Mouse (Mus musculus): ENCODE results near the gene Pphln1.
A peak's percentile ranks its signal among the peaks of the same experiment; 100 is the strongest.

The Pphln1 gene

DNA sequence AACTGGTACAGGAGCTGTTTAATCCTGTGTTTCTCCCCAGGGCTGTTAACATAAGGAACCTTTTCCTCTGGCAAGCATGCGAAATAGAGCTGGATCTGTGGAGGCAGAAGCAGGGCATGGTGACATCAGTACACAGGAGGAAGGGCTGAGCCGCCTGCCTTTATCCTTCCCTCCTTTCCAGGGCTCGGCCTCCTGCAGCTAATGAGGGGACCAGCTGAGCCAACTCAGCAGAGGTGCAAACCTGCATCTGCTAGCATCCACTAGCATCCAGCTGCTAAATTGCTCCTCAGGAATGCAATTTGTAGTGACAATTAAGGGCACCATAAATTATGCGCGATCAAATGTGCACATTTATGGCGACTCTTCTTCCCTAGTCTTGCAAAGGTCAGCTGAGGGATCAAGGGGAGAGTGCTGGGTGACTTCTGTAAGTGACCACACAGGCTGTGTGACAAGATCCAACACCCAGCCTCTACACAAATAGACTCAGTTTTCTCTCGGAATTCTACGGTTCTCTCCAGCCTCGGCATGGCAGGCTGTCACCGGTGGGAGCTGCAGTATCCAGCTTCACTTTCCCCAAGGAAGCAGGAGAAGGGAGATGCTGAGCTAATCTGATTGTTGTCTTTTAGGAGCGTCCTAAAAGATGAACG, 112.7 kb downstream of the Pphln1 start:
- no peak for DNase-seq

DNA sequence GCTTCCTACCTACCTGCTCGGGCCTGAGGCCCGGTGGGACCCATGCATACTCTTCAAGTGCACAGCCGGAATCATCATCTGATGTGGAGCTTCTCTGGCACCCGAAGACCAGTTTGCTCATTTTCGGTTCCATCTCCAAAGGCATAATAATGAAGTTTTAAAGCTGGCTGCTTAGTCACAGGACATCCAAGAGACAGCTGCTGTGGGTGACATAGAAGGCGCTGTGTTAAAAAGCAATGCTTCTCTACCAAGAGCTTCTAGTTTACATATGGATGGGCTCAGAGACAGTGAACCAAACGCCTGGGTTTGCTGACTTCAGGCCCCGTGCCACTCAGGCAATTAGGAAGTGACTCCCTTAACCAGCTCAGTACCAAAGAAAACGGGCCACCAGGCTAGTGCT, 114.3 kb downstream of the Pphln1 start:
- DNase-seq, result no peak

DNA sequence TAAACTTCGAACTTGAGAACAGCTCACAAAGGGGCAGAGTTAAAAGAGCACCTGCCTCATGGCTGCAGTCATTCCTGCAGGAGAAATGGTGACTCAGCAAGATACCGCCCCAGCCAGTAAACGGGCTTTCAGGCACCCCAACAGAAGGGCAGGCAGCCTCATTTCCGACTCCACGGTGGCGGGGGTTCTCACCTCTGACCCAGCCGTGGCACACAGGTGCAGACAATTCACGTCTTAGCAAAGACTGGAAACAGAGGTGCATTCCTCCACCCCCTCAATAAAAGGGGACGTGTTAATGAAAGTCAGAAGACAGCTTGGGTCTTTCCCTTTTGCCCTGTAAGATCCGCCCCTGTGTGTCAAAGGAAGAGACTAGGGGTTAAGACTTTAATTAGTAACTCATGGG, 115.8 kb downstream of the Pphln1 start:
- DNase-seq, result peak; percentile 61 to 77

DNA sequence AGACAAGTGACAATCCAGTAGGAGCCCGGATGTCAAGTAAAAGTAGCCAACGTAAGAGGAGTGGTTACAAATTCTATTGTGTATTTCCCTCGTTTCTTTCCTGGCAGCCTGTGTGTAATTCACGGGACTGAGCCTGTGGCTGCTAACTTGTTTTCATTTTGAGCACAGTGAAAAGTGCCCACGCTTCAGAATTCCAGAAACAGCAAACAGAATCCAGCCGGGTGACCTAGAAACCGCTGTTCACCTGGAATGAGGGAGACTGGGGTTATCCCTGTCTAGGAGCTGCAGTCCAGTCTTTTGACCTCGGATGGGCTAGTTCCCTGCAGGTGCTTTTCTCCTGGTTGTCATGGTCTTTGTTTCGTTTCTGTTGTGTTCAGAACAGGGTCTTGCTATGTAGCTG, 117.2 kb downstream of the Pphln1 start:
- DNase-seq, result peak; percentile 25 to 52

DNA sequence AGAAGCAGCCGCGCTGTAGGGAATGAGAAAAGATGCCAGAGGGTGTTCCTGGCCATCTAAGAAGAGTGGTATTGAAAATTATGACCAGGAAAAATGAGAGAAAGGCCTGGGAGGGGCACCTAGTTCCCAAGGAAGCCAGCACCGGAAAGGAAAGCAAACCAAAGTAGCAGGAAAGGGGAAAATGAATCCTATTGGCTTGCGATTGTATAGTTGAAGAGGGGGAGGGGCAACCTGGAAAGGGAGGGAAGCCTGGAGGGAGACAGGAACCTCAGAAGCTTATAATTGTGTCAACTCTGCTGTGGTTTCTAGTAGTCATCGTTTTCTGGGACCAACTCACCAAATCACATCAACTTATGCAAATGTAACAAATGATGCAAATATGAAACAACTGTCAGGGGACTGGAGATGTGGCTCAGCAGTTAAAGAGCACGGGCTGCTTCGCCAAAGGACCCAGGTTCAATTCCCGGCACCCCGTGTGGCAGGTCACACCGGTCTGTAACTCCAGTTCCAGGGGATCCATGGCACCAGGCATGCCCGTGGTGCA, 118.9 kb downstream of the Pphln1 start:
- DNase-seq, result no peak

DNA sequence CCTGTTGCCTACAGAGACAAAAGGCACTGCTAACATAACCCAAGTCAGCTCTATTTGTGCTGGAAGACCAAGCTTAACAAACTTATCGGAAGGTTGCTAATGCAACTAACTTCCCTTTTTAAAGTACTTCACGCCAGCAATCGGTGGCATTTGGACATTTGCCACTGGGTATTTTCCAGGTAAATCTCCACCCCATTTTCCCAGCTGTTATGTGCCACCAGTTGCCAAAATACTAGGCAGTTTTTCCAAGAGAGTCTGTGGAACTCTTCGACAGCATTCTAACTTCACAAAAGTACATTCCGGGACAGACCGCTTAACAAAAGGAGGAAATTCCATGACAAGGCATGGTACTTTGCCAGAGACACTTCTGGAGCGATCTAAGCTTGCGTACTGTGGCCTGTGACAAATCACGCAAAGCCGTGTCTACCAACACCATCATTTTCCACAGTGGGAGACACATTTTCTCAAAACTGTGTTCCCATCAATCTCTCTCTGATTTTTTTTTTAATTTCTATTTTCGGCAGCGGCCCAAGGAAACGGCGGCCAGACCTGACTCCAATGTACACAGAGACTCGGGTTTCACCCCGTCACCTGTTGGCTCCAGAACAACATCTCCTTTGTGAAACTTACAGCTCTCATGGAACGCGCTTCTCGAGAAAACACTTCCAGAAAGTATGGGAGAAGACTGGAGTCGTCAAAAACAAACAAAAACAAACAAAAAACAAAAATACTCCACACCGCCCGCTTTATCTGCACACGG, 120.2 kb downstream of the Pphln1 start:
- DNase-seq, result peak; percentile 39 to 65

DNA sequence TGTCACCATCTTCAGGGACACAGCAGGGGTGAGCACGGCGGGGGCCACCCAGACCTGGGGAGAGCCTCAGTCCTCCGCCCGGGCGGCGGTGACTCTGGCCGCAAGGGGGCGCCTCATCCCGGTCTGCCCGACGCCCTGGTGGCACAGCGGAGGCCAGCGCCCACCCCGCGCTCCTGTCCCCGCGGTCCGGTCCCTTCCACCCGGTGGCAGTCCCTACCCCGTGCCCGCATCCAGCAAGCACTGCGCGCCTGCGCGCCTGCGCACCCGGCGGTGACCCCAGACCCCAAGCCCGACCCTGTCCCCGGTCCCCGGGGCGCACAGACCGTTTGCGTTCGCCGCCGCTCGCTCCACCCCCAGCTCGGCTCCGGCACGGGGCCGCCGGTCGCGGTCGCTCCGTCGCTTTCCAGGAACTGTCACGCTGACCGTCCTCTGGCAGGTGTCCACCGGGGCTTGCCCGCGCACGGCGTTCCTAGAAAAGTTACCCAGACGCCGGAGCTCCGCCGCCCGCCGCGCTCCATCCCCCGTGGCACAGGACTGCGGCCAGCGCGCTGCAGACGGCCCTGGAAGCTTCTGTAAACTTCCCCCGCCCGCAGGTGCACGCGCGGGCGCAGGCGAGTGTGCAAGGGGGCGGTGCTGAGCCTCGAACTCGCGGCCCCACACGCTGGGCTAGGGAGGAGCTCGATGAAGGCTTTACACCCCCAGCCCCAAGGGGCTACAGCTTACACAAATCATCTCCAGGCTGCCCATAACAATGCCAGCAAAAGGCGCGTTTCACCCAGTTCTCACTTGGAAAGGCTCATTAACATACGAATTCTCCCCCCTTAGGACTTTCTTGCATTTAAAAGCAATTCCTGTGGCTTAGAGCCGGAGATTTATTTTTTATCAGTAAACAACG, 121.0 kb downstream of the Pphln1 start:
- peak; percentile 70 to 78 for DNase-seq

DNA sequence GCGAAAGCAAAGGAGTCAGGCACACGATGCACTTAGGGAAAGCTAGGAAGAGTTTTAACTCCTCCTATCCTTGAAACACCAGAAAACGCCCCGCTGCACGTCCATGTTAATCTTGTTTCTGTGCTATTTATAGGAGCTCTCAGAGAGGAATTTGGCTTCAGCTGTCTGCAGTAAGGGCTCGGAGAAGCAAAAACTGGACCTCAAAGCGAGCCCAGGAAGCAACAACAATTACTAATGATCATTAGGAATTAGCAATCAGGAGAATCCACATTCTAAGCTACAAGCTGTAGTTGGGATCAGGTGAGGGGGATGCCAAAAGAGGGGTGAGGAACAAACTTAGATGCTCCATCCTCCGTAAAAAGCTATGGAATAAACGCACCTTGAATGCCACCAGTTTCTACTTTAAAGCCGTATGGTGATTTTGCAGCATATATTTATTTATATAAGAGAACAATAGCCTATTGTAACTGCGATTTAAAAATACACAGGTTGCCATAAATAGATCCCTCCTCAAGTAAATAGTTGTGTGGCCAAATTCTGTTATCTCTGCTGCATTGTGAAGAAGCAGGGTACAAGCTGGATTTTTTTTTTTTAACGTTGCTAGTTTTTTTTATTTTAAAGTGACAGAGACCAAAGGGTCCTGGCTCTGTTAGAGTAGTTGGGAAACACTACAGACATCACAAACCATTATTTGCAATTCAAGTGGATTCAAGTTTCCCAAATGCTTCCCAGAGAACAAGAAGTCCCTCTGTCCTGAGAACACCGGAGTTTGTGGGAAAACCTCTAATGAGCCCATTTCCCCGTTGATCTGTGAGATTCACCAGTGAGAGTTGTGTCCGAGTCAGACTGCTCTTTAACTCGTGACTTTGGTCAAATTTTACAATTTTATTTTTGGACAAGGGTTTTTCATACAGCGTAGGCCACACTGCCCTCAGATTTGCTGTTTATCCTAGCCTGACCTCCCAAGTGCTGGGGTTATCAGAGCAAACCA, 122.0 kb downstream of the Pphln1 start:
- no peak for DNase-seq

DNA sequence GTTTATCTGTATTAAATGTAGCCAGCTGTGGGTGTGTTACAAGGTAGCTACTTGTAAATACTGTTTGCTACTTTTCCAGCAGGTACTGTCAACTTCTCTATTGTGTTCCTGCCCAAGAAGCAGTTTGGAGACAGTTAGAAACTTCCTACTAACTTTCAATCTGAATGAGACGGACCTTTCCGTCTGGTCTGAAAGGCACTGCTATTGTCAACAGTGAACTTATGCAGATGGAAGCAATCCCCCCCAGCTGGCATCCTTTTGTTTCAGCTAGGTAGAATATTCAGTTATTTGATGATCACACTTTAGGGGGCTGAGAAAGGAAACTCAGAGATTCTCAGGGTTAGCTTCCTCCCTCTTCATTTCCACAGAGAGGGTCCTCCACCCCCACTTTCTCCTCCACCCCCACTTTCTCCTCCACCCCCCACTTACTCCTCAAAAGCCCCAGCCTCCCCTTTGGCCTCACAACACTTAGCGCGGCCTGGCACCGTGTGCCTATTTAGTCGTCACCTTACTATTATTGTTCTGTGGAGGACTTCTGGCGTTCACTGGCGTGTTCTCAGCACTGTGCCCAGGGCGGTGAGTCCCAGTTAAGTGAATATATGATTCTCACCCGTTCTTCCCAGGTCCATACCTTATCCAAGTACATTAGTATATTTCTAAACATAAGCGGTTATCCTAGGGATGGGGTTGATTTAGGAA, 123.1 kb downstream of the Pphln1 start:
- no peak for DNase-seq

DNA sequence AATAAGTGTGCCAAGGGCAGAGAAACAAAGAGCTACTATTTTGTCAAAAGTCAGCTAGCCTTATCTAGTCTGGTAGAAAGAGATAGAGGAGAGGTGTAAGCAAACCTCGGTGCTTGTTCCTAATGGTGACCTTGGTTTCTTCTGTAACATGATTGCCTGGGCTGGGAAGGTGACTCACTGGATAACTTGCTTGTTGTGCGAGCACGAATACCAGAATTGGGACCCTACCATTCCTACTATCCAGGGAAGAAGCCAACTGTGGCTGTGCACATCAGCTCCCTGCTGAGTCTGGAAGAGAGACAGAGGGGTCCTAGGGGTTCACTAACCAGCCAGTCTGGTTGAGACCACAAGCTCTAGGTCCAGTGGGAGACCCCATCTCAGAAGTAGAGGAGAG, 123.6 kb downstream of the Pphln1 start:
- DNase-seq, result no peak

DNA sequence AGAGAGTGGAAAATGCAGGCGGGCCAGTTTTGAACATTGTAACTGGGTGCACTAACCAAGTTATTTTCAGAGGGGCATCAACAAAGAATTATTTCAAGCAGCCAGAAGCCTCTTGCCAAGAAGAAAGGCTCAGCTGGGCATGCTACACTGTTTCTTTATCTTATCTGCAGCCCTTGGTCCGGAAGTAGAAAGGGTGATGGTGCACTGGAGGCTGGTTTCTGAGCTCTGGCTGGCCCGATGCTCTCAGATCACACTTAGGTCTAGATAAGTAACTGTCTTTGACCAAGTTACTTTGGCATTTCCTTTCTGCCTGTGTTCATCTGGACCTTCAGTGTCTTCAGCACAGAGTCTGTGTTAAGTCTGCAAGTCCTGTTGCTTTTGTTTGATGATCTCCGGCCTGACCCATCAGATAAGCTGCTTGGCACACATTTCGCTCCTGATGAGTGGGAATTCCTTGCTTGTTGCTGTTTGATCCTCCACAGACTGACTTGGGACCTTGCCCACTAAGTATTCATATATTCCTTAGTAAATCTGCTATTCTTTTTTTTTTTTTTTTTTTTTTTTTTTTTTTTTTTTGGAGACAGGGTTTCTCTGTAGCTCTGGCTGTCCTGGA, 127.3 kb downstream of the Pphln1 start:
- DNase-seq, result no peak

DNA sequence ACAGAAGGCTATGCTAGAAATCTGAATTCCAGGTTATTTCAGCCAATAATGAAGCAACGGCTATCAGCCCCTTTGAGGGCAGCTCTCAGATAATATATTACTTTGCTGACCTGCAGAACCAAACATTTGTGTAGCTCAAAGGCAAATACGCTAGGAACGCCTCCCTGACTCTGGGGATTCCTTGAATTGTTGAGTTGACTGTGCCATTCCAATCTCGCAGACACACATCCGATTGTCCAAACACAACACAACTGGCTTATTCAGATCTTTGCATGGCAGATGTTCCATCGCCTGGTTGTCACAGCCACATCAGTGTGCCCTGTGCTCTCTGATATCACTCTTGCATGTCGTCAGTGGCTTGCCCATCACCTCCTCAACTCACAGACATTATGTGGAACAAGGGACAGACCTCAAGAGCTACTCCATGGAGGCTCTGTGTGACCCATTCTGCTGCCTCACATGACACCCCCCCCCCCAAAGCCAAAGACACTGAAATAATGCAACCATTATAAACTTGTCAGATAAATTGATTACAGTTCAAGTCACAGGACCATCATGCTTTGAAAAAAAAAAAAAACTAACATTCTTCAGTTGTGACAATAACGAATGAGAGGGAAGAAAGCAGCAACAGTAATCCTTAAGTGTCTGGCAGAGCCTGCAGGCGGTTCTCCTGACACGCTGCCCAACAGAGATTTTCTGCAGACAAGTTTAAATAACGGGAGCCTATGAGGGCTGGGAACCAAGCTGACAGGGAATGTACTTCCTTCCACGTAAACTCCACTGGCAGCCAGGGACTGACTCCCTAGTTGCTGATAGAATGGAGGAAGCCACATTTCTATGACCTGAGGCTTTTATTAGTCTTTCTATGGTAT, 131.9 kb downstream of the Pphln1 start:
- DNase-seq, result no peak

DNA sequence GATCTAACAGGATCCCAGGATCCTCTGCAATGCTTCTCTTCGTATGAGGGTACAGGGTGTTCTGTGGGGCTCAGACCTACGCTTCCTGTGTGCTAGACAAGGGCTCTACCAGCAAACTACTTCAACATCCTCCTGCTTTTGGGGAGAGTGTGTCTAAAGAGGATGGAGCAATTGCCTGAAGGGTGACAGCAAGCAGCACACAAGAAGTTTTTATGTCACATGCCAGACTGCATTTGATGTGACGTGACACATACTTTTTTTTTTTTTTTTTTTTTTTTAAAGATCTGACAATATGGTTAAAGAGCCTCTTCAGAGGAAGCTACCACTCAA, 132.5 kb downstream of the Pphln1 start:
- no peak for DNase-seq

DNA sequence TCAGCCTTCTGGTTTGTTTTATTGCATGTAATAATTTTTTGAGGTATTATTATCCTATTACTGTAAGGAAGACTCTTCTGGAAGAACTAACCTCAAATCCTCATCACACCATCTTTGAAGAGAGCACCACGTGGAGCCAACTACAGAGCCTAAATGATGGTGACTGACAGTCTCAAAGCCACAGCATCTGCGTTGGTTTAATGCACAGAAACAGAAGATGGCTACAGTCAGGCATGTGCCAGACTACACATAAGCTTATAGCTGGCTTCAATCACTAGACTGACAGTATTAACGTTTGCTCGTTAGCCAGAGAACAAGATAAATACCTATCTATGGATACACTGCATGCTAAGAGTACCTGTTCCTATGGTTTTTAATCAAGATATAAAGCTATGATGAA, 138.0 kb downstream of the Pphln1 start:
- no peak for DNase-seq

DNA sequence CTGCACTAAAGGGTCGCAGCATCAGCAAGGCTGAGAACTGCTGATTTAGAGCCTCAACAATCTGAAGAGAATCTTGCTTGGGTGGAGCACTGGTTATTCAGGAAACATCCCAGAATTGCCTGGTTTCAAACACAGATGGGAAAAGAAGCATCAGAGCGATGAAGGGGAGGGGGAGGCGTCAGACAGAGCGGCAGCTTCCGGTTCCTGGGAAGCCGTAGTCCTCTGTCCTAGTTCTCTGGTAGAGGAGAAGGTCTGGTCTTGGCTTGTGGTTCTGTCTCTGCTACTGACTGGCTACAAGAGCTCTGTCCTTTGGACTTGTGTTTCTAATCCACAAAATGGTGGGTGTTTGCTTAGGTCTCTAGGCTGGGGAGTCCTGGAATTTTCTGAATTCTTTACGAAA, 139.6 kb downstream of the Pphln1 start:
- no peak for DNase-seq

DNA sequence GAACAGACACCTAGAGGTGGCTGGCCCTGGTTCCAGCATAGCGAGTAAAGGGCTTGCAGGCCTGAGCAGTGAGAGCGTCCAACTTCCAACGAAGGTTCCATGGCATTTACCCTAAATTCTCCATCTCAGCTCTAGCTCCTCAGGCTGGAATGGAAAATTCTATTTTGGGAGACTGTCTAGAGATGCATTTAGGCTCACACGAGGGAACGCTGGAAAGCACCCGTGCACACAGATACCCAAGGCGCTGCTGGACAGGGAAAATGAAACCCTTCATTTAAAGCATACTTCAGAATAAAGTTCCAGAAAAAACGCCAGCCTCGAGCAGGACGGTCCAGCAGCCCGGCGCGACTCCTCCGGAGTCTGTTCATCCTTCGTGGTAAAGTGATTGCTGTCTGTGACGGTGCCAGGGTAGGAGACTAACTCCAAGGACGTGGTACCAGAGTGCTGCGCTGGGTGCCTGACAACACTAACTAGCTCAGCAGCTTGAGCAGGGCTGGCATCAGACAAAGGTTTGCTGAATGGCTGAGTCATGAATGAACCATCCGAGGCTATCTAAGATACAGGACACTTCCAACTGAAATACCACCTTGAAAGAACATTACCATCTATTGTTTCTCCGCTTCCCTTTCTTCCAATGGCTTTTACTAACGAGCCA, 140.5 kb downstream of the Pphln1 start:
- DNase-seq, result no peak

DNA sequence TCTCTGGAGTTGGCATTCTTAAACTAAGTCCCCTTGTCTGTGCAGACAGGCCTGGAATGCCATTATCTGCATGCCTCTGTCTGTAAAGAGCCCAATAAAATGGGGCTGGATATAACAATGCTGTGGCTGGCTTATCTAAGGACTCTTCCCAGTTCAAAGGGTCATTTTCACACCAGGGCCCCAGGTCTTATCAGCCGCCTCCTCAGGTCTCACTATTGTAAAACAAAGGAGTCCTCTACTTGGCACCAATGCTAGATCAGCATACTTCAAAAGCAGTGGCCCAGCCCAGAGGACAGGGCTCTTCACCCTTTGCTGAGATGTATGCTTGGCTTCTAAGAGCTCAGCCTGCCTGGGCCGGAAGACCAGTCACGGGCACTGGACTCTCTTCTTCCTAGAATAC, 141.3 kb downstream of the Pphln1 start:
- DNase-seq, result no peak

Data from kidney, adult 8-10 months (tissue).